Mouse (Mus musculus): Measurements from ENCODE around the gene Psma5. TPM values are rescaled to one million over a fixed set of nuclear protein-coding genes. Genes with fewer than 3 reads are reported as not detected.

Psma5 gene
- 193 and 194 TPM in 2 replicates for polyA plus RNA-seq (2016; fragmentation: Nextera tagmentation; extraction: Ambion mirVana)

- Histone ChIP-seq H3K9me3 (replicated peaks) (no peaks in the 10 kb centered on the region), H3K27ac (ENCODE audit: poor library complexity, severe bottlenecking) (peak within 1 kb of the TSS; percentile 70)
- WGBS: under 1% methylated on average over 79 of the region's 79 CpGs
Observed at GRCm38 (mm10) chr3:108256719-108257637, at the start of gene Psma5. Gene Psma5 (plus strand): TSS chr3:108256926.

GRCm38 (mm10) chr3:108209001-108209400 is 47.7 kb upstream of the Psma5 start:
- H3K27me3 ChIP-seq (replicated peaks): peaks cover 14% of the 10 kb centered on the region; the same call in 1 of the 2 replicates
- peak overlapping the region; percentile 90 for H3K9ac ChIP-seq
- H3K4me2 ChIP-seq: peak overlapping the region; percentile 91
- no peak for ATAC-seq (ENCODE audit: insufficient number of reproducible peaks, low FRiP score)
- H3K36me3 ChIP-seq: peaks cover 32% of the 10 kb centered on the region
- 79% methylated on average over 3 of the region's 3 CpGs for WGBS
- H3K4me3 ChIP-seq: peak overlapping the region; percentile 72; the same call in 1 of the 2 replicates
- H3K27ac ChIP-seq (ENCODE audit: poor library complexity, severe bottlenecking): no peak overlapping the region
- no peaks in the 10 kb centered on the region for H3K9me3 ChIP-seq (replicated peaks)
- H3K4me1 ChIP-seq (replicated peaks): peaks cover 13% of the 10 kb centered on the region

More at GRCm38 (mm10) chr3:108256719-108257637, at the start of gene Psma5:
- Histone ChIP-seq H3K36me3 (peaks cover 3% of the 10 kb centered on the region), H3K4me3 (peak within 1 kb of the TSS; percentile 90), H3K4me2 (peak within 1 kb of the TSS; percentile 79), H3K9ac (peak within 1 kb of the TSS; percentile 92), H3K27me3 (replicated peaks) (no peaks in the 10 kb centered on the region), H3K4me1 (replicated peaks) (peaks cover 15% of the 10 kb centered on the region)
- peak; percentile 96 for ATAC-seq (ENCODE audit: insufficient number of reproducible peaks, low FRiP score)

GRCm38 (mm10) chr3:108209536-108209935 is 47.2 kb upstream of the Psma5 start:
- ATAC-seq (ENCODE audit: insufficient number of reproducible peaks, low FRiP score): peak; percentile 2; the same call in 1 of the 2 replicates

GRCm38 (mm10) chr3:108209946-108210770 is 46.6 kb upstream of the Psma5 start:
- Histone ChIP-seq H3K9ac (peak overlapping the region; percentile 90), H3K4me3 (peak overlapping the region; percentile 72), H3K36me3 (peaks cover 23% of the 10 kb centered on the region), H3K4me1 (replicated peaks) (peaks cover 13% of the 10 kb centered on the region), H3K9me3 (replicated peaks) (no peaks in the 10 kb centered on the region), H3K27me3 (replicated peaks) (peaks cover 17% of the 10 kb centered on the region; the same call in 1 of the 2 replicates), H3K4me2 (peak overlapping the region; percentile 91), H3K27ac (ENCODE audit: poor library complexity, severe bottlenecking) (peak overlapping the region; percentile 90)
- ATAC-seq (ENCODE audit: insufficient number of reproducible peaks, low FRiP score): peak; percentile 96
- WGBS: under 1% methylated on average over 70 of the region's 72 CpGs

More at GRCm38 (mm10) chr3:108209536-108209935, 47.2 kb upstream of the Psma5 start:
- 10% methylated on average over 8 of the region's 8 CpGs for WGBS
- peaks cover 29% of the 10 kb centered on the region for H3K36me3 ChIP-seq
- peaks cover 13% of the 10 kb centered on the region for H3K4me1 ChIP-seq (replicated peaks)
- H3K27me3 ChIP-seq (replicated peaks): peaks cover 17% of the 10 kb centered on the region; the same call in 1 of the 2 replicates
- peak overlapping the region; percentile 90 for H3K9ac ChIP-seq
- peak overlapping the region; percentile 72 for H3K4me3 ChIP-seq
- no peaks in the 10 kb centered on the region for H3K9me3 ChIP-seq (replicated peaks)
- H3K4me2 ChIP-seq: peak overlapping the region; percentile 91
- H3K27ac ChIP-seq (ENCODE audit: poor library complexity, severe bottlenecking): no peak overlapping the region

- H3K4me2 ChIP-seq: peak within 1 kb of the TSS; percentile 91
- peak within 1 kb of the TSS; percentile 90 for H3K27ac ChIP-seq (ENCODE audit: poor library complexity, severe bottlenecking)
- peak within 1 kb of the TSS; percentile 90 for H3K9ac ChIP-seq
- H3K4me3 ChIP-seq: peak within 1 kb of the TSS; percentile 72
- H3K36me3 ChIP-seq: peaks cover 17% of the 10 kb centered on the region
- ATAC-seq (ENCODE audit: insufficient number of reproducible peaks, low FRiP score): peak; percentile 76
- peaks cover 17% of the 10 kb centered on the region; the same call in 1 of the 2 replicates for H3K27me3 ChIP-seq (replicated peaks)
- H3K4me1 ChIP-seq (replicated peaks): peaks cover 13% of the 10 kb centered on the region
- no peaks in the 10 kb centered on the region for H3K9me3 ChIP-seq (replicated peaks)
- WGBS: 1% methylated on average over 14 of the region's 14 CpGs
Observed at GRCm38 (mm10) chr3:108210771-108211139, 46.0 kb upstream of the Psma5 start, which contains the start of gene Atxn7l2. Gene Atxn7l2 (minus strand): TSS chr3:108210934.

GRCm38 (mm10) chr3:108211845-108212244 is 44.9 kb upstream of the Psma5 start:
- H3K27ac ChIP-seq (ENCODE audit: poor library complexity, severe bottlenecking): no peak overlapping the region
- no peak overlapping the region for H3K9ac ChIP-seq
- no peak for ATAC-seq (ENCODE audit: insufficient number of reproducible peaks, low FRiP score)
- no peak overlapping the region for H3K4me3 ChIP-seq
- H3K9me3 ChIP-seq (replicated peaks): no peaks in the 10 kb centered on the region
- H3K4me1 ChIP-seq (replicated peaks): peaks cover 13% of the 10 kb centered on the region
- H3K36me3 ChIP-seq: peaks cover 6% of the 10 kb centered on the region
- H3K27me3 ChIP-seq (replicated peaks): peaks cover 25% of the 10 kb centered on the region
- H3K4me2 ChIP-seq: no peak overlapping the region
- 80% methylated on average over 6 of the region's 6 CpGs for WGBS

- Histone ChIP-seq H3K4me3 (no peak overlapping the region), H3K27ac (ENCODE audit: poor library complexity, severe bottlenecking) (no peak overlapping the region), H3K9me3 (replicated peaks) (no peaks in the 10 kb centered on the region), H3K4me1 (replicated peaks) (peaks cover 13% of the 10 kb centered on the region), H3K9ac (no peak overlapping the region), H3K27me3 (replicated peaks) (peaks cover 26% of the 10 kb centered on the region), H3K4me2 (no peak overlapping the region), H3K36me3 (peaks cover under 1% of the 10 kb centered on the region; the same call in 1 of the 2 replicates)
- WGBS: 77% methylated on average over 8 of the region's 8 CpGs
- no peak for ATAC-seq (ENCODE audit: insufficient number of reproducible peaks, low FRiP score)
Observed at GRCm38 (mm10) chr3:108212406-108212805, 44.3 kb upstream of the Psma5 start.

GRCm38 (mm10) chr3:108214734-108215133 is 42.0 kb upstream of the Psma5 start:
- WGBS: 9% methylated on average over 5 of the region's 5 CpGs
- ATAC-seq (ENCODE audit: insufficient number of reproducible peaks, low FRiP score): no peak

GRCm38 (mm10) chr3:108220661-108221060 is 36.1 kb upstream of the Psma5 start:
- no peak for ATAC-seq (ENCODE audit: insufficient number of reproducible peaks, low FRiP score)
- 67% methylated on average over 3 of the region's 3 CpGs for WGBS
- H3K27me3 ChIP-seq (replicated peaks): peaks cover 57% of the 10 kb centered on the region
- no peaks in the 10 kb centered on the region for H3K36me3 ChIP-seq
- no peaks in the 10 kb centered on the region for H3K9me3 ChIP-seq (replicated peaks)
- H3K4me3 ChIP-seq: no peak overlapping the region
- H3K9ac ChIP-seq: no peak overlapping the region
- no peak overlapping the region for H3K4me2 ChIP-seq
- H3K27ac ChIP-seq (ENCODE audit: poor library complexity, severe bottlenecking): no peak overlapping the region
- no peaks in the 10 kb centered on the region for H3K4me1 ChIP-seq (replicated peaks)

More at GRCm38 (mm10) chr3:108214734-108215133, 42.0 kb upstream of the Psma5 start:
- H3K36me3 ChIP-seq: no peaks in the 10 kb centered on the region
- H3K4me2 ChIP-seq: no peak overlapping the region
- H3K9me3 ChIP-seq (replicated peaks): no peaks in the 10 kb centered on the region
- H3K27me3 ChIP-seq (replicated peaks): peaks cover 30% of the 10 kb centered on the region
- H3K27ac ChIP-seq (ENCODE audit: poor library complexity, severe bottlenecking): no peak overlapping the region
- H3K9ac ChIP-seq: no peak overlapping the region
- H3K4me3 ChIP-seq: no peak overlapping the region
- peaks cover 3% of the 10 kb centered on the region; the same call in 1 of the 2 replicates for H3K4me1 ChIP-seq (replicated peaks)

GRCm38 (mm10) chr3:108225711-108226557 is 30.8 kb upstream of the Psma5 start:
- Histone ChIP-seq H3K27me3 (replicated peaks) (peaks cover 72% of the 10 kb centered on the region), H3K9me3 (replicated peaks) (no peaks in the 10 kb centered on the region), H3K4me3 (peak overlapping the region; percentile 57), H3K4me2 (peak overlapping the region; percentile 92), H3K27ac (ENCODE audit: poor library complexity, severe bottlenecking) (no peak overlapping the region), H3K36me3 (no peaks in the 10 kb centered on the region), H3K9ac (peak overlapping the region; percentile 63), H3K4me1 (replicated peaks) (peaks cover 10% of the 10 kb centered on the region; the same call in 1 of the 2 replicates)
- WGBS: 2% methylated on average over 66 of the region's 67 CpGs
- ATAC-seq (ENCODE audit: insufficient number of reproducible peaks, low FRiP score): 0 out of 2 replicates have a peak, but pooled peaks have one; percentile 42
